Mouse (Mus musculus) urinary bladder, postnatal 14 days (tissue): ENCODE measurements around the gene Tbx6.

Experiments
- DNase-seq: peaks from one replicate; pipeline ENCODE4 v3.0.0; 2021; ENCODE audit warnings: low spot score

The Tbx6 gene

DNA sequence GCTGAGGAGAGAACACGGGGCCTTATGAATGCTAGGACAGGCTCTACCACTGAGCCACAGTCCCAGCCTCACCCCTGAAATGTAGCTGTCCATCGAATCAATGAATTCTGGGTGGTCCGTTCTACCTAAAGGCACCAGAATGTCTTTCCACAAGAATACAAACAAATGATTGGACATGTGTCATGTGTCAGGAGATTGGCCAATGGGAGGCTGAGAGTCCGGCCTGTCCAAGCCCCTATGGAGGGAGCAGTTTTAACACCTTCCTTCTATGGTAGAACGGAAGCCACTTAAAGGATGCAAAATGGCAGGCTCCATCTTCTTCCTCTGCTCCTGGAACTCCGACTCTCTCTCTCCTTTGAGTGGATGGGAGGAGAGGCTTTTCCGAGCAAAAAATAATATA lies 36.3 kb downstream of the Tbx6 start:
- DNase-seq = no peak

DNA sequence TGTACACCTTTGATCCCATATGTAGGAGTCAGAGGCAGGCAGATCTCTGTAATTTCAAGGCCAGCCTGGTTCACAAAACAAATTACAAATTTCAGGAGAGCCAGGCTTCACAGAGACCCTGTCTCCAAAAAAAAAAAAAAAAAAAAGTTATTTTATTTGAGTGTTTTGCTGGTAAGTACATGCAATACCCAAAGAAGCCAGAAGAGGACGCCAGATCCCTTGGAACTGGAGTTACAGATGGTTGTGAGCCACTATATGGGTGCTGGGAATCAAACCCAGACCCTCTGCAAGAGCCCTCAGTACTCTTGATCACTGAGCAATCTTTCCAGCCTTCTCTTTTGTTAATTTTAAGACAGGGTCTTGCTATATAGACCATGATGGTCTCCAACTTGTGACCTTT lies 37.5 kb downstream of the Tbx6 start:
- DNase-seq = no peak

DNA sequence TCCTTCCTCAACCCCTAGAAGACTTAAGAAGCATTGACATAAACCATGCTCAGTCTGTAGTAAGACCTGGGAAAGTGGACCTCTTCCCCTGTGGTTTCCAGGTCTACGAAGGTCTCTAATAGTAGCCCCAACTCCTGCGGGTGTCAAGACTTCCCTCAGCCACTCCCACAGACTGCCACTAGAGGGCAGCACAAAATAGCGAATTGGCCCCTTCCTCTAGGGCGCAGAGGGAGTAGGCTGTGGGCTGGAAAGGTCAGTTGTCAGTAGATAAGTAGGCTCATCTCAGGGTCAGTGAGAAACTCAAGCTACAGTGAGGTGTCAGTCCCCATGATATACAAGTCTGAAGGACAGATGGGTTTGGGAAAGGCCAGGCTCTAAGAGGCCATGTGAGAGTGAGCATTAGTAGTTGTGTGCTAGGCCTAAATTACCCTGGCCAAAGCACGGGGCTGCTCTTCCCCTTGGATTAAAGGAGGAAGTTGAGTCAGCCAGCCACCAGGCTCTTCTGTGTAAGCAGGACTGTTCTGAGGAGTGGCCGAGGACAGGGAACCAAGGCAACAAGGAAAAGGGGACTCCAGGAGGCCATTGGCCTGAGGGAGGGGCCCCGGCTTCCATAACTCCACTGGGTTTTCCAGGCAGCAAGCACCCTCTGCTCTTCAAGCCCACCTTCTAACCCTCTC lies 40.7 kb downstream of the Tbx6 start:
- DNase-seq = peak; percentile 79

DNA sequence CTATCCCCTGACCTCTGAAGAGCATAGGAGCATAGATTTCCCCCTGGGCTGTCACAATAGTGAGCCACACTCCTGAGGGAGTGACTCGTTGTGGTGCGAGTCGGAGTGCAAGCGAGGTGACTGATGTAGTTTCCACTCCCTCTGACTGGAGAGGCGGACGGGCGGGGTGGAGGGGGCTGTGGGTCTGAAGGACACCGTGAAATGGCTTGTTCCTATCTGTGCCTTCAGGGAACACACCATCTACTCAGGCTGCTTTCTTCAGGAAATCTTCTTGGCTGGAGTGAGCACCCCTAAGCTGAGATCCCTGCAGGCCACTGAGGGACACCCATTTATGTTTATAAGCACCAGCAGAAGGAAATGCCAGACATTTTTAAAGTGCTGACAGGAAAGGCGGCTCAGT lies 41.5 kb downstream of the Tbx6 start:
- DNase-seq = no peak

DNA sequence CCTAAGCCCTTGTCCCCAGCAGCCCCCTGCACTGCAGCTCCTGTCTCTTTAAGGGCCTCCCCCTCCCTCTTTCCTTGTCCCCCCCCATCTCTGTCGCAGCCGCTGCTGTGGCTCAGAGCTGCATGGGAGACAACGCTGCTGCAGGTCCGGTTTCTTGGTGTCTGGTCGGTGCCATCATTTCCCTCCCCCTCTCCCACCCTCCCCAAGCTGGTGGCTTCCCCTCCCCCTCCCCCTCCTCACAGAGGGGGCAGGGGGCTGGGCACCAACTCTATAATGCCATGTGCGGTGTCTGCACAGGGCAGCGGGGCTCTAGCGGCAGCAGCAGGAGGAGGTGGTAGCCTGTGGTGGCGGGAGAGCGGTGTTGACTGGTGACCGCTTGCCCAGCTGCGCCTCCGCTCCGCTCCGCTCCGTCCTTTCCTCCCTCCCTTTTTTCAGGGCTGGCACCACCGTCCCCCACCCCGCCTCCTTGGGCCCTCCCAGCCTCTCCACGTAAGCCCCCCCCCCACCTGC lies 42.0 kb downstream of the Tbx6 start:
- DNase-seq = no peak

DNA sequence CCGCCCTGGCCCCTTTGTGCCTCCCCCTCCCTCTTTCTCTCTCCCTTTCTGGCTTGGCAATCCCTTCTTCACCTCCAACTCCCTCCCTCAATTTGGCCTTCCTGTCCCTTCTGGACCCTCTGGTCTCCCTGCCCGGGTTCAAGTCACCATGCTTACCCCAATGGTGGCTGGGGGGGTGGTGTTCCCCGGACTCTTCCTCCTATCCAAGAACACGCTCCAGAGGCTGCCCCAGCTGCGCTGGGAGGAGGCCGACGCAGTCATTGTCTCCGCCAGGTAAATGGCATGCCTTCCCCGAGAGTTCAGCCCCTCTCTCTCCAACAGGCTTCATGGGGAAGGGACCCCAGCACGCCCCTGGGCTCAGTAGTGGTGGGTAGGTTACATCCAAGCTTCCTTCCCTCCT lies 42.7 kb downstream of the Tbx6 start:
- DNase-seq = no peak

DNA sequence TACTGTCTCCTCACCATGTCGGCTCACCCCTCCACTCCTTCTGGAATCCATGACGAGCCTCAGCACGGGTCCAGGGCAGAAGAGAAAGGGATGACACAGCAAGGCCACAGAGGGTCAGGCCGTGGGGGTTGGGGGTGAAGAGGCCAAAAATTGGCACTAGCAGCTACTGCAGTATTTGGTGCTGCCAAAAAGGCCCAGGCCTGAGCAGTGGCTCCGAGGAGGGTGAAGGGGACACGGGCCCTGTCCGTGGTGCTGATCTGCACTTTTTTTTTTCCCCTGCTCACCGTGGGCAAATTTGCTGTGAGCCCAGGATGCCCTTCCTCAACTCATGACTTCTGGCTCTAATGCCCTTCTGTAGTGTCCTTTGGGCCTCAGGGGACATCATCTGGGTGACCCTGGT lies 44.1 kb downstream of the Tbx6 start:
- no peak for DNase-seq

DNA sequence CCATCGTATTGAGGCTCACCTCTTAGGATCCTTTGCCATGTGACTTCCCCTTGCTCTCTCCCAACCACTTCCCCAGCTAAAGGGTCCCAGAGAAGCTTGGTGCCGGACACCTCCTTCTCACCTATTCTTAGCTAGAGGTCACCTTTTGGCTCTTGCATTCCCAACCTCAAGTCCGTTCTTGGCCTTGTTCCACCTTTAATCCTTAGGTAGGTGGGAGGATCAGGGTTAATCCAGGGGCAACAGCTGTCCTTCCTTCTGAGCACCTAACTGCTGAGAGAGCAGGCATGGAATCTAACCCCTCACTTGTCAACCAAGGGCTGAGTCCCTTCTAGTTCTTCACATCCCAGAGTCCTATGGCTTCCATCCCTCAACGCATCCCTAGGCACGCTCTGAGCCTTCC lies 44.7 kb downstream of the Tbx6 start:
- no peak for DNase-seq

DNA sequence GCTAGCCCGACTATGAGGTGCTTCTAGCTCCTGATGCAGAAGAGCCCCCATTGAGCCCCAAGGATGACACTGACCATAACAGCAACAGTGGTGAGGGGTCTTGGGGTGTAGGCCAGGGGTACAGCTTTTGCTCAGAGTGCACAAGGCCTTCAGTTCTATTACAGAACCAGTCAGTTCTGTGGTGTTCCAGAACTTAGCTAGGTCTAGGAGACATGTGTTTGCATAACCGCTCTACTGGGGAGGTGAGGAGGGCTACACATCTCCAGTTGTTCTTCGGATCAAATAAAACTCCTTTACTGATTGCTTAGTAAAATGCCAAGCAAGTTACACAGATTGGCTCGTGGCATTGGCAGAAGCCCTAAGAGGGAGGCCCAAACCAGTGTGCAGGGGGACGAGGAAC lies 50.3 kb downstream of the Tbx6 start, which contains the start of gene 4930451I11Rik:
4930451I11Rik (minus strand) TSS at position 101 of the 400 bp plus-strand sequence.
- no peak for DNase-seq

DNA sequence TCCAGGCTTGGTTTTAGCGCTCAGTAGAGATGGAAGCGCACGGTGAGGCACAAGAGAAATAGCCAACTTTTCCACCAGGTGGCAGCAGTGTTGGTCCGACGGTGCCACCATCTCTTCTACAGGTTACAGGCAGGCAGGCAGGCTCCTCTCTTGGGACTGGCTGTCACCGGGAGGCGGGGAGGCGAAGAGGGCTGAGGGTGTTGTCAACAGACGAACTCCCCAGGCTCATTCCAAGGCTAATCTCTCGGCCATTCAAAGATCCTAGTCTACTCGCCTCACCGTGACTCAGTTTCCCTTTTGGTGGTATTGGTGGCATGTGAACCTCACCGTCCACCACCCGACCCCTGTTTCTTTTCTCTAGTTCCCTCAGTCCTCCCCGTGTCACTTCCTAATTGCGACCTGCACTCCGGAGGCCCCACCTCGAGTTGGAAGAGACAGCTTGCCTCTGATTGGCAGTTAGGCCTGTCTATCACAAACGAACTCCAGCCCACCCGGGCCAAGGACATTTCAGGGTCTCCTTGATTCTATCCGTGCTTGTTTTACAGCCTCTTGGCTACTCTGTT lies 50.8 kb downstream of the Tbx6 start:
- DNase-seq = peak; percentile 81

DNA sequence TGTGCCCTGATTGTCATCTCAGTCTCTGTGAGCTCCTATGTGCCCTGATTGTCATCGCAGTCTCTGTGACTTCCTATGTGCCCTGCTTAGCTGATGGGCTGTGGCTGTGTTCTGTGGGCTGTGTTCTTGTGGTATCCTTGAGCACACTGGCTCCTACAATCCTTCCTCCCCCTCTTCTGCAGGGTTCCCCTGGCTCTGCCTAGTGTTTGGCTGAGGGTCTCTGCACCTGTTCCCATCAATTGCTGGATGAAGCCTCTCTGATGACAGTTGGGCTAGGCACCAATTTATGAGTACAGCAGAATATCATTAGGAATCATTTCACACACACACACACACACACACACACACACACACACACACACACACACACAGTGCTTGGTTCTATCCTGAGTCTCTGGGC lies 52.0 kb downstream of the Tbx6 start:
- no peak for DNase-seq
